Mouse (Mus musculus): ENCODE measurements at regions not wholly inside any gene's neighbourhood (a gene's known extent, or its start where the extent isn't known, plus 50 kb on each side); places are given as distances from the start of the nearest gene placed in this dataset.

DNA sequence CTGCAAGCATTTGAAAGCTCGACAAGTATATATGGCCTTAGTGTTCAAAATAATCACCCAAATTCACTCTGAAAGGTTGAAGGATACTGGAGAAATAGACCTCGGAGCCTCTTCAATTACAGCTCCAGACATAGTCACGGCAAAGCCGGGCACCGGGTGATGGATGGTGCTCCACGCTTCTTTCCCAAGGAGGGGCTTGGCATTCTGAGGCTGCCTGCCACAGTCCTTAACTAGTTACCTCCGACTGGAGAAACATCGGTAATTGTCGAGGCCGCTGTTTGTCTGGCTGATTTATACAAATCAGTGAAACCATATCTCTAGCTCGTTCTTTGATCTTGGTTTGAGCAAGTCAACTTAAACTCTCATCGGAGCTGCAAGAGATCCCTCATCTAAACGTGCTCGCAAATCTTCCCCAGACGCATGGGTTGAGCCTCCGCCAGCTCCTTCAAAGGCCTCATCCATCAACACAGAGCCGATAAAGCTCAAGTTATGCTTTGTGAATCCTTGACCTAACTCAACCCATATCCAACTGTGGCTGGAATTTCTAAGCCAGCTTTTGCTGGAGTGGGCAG lies 145.4 kb upstream of the Stx16 start:
- DNase-seq (ENCODE audit: low spot score) = no peak

- no peak for DNase-seq (ENCODE audit: low spot score)
These were observed 140.4 kb upstream of the Stx16 start for GRCm38 (mm10) chr2:173935706-173936105.

DNA sequence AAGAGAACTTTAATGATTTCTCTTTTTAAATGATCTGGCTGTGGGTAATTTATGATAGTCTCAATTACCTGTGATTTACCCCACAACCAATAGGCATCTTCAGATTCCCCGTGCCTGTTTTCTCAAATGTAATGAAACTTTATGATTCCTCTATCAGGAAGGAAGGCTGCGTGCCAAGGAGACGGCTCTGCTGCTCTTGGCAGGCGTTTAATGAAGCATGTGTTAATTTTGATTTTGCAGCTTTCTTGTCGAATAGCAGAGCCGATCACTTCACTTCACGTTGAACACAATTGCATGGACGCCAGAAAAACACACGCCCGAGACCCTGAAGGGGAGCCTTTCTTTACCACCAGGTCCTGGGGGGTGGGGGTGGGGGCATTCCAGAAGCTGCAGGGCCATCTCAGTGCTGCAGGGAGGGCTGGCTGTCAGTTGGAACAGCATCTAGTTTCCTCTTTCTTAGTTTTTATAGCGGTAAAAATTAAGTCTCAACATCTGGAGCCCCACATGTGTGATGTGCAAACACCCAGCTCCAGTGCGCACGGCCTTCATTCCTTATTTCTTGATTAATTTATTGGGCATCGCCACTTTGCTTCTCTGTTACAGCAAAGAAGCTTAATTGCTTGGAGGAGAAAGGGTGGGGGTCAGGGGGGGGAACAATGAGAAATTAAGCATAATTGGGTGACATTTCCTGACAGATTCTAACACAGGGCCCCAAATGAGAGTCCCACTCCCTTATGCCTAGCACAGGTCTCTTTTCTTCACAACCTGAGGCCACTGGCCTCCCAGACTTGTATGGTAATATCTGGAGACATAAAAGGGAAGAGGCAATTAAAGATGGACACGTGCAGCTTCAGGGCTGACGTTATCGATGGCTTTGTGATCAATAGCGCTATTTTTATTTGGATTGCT lies 138.3 kb upstream of the Stx16 start:
- DNase-seq (ENCODE audit: low spot score) = no peak

GRCm38 (mm10) chr2:173938440-173938787 lies 137.7 kb upstream of the Stx16 start:
- no peak for DNase-seq (ENCODE audit: low spot score)

GRCm38 (mm10) chr2:173945441-173945840 lies 130.7 kb upstream of the Stx16 start:
- DNase-seq (ENCODE audit: low spot score) = no peak

DNA sequence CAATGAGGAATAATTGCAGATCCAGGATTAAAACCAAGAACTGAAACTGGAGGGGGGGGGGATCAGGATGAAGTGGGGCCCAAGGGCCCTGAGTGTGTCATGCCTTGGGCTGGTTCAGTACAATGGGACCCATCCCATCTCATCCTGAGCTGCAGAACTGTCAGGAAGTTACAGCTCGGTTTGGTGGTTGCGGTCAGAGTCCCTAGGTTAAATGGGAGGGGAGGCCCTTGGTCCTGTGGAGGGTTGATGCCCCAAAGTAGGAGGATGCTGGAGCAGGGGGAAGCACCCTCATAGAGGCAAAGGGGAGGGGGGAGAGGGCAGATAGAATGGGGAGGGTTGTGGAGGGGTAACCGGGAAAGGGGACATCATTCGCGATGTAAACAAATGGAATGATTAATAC lies 127.5 kb upstream of the Stx16 start:
- DNase-seq (ENCODE audit: low spot score) = no peak

DNA sequence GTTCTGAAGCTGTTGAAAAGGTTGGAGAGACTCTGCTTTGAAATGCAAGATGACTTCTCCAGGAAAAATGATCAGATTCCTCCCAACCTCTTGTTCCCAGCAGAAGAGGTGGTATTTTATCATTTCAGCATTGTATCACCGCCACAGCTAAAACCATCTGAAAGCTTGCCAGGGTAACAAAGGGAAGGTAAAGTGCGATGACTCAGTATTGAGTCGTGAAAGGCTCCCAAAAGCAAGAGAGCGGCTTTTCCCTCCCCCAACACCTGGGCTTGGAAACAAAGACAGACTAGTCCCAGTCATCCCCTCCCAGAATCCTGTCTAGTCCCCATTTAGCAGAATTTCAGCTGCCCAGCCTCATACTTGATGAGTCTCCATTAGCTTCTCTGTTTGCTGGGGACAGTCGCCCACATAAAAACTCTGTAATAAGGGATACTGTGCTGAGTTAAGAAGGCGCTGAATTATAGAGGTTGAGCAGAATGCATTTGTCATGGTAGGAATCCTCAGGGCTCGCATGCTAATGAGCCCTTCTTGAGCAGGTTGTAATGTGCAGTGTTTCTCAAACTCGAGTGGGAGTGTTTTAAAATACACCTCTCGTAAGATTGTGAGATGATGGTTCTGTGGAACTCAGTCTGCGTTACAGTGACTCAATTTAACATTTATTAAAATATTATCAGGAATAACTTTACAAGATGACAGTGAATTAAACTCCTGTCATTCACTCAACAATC lies 125.8 kb upstream of the Stx16 start:
- DNase-seq (ENCODE audit: low spot score) = no peak

- no peak for DNase-seq (ENCODE audit: low spot score)
These were observed 110.0 kb upstream of the Stx16 start for GRCm38 (mm10) chr2:173966111-173966510.

DNA sequence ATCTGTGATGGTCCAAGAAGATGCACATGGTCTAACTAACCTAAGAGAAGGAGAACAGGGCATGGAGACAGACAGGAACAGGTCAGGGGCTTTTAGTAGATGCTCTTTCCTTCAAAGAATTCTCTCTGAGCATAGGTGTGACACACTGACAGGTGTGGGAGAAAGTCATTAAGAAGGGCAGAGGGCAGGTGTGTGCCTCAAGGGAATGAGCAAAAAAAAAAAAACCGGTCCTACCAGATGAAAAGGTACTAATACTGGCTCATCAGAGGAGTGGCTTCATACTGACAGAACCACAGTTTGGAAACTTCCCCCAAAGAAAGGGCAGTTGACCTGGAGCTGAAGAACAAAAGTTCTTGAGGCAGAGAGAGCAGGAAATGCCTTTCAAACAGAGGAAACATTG lies 105.3 kb upstream of the Stx16 start:
- DNase-seq (ENCODE audit: low spot score) = no peak

GRCm38 (mm10) chr2:173976314-173977053 lies 99.6 kb upstream of the Stx16 start:
- DNase-seq (ENCODE audit: low spot score) = no peak

GRCm38 (mm10) chr2:173977236-173978053 lies 98.7 kb upstream of the Stx16 start:
- DNase-seq (ENCODE audit: low spot score) = no peak

- DNase-seq (ENCODE audit: low spot score) = no peak
These were observed 97.9 kb upstream of the Stx16 start for GRCm38 (mm10) chr2:173978138-173978765.

DNA sequence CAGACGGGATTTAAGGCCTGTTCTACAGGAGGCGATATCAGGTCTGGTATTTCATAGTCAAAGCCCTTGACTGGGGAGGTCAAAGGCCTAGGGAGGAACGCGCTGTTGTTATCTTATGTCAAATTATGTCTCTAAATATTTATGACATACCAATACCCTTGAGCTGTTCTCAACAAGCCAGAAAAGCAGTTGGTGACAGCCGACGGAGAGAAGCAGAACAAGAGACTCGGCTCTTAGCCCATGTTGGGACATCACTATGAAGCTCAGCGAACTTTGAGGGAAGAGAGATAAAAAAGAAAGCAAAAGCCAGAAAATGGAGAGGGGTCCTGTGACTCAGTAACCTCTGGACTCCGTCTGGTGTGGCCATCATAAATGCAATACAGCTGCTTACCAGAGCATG lies 95.1 kb upstream of the Stx16 start:
- DNase-seq (ENCODE audit: low spot score) = no peak

- no peak for DNase-seq (ENCODE audit: low spot score)
These were observed 88.6 kb upstream of the Stx16 start for GRCm38 (mm10) chr2:173987516-173987915.

- no peak for DNase-seq (ENCODE audit: low spot score)
These were observed 88.2 kb upstream of the Stx16 start for GRCm38 (mm10) chr2:173987921-173988320.

DNA sequence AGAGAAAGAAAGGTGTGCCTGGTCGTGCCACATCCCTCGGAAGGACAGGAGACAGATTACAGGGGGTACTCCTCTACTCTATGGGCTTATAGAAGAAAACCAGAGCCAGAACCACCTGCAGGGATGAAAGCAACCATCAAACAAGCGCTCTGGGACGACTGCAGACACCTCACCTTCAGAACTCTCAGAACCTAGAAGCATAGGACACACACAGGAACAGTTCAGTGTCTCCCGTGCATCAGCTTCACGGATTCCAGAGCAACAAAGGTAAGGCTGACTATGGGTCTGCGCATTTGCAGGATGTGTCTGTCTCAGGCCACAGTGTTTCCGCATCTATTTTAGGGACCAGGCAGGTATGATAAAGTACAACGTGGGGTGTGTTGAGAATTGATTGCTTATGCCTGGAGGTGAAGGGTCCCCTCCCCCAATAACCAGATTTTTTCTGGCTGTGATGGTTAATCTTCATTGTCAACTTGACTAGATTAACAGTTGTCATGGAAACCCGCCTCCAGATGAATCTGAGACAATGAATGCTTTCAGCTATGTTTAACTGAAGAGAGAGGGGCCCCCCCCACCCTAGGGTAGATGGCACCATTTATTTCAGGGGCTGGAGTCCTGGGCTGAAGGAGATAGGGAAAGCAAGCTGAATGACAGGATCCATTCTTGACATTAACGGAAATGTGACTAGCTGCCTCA lies 87.3 kb upstream of the Stx16 start:
- no peak for DNase-seq (ENCODE audit: low spot score)

GRCm38 (mm10) chr2:173990664-173991063 lies 85.4 kb upstream of the Stx16 start:
- no peak for DNase-seq (ENCODE audit: low spot score)

DNA sequence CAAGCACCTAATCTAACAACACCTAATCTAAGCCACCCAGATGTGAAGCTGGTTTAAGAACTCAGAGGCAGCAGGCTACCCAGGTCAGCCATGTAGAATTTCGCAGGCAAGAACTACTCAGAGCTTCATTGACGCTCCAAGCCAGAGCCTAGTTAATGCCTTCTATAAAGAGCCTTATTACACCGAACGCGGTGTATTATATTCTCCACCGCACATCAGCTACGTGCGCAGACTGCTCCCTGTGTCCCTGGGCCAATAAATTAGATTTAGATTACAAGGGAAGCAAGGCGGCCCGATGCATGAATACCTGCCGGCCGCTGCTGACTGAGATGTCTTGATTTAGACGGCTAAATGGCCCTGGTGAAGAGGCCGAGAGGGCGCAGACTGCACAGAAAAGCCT lies 84.7 kb upstream of the Stx16 start:
- DNase-seq (ENCODE audit: low spot score) = no peak

DNA sequence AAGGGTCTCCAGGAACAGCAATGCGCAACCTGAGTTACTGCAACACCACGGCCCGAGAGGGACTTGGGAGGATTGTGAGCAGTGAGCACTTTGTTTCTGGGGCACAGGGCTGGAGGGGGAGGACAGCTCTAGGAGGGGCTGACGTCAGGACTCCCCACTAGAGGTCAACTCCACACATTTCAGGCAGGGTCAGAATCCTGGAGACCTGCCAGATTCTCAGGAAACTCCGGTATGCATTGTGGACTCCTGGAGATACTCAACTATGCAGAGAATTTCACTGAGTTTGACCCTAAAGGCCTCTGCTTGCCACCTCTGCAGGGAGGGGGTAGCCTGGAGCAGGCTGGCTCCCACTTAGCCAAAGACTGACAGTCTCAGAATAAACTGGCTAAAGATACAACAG lies 84.1 kb upstream of the Stx16 start:
- no peak for DNase-seq (ENCODE audit: low spot score)

GRCm38 (mm10) chr2:173993431-173993955 lies 82.6 kb upstream of the Stx16 start:
- DNase-seq (ENCODE audit: low spot score) = no peak

Measured in lung, postnatal 25 days (tissue).